In the genomic region with DNA sequence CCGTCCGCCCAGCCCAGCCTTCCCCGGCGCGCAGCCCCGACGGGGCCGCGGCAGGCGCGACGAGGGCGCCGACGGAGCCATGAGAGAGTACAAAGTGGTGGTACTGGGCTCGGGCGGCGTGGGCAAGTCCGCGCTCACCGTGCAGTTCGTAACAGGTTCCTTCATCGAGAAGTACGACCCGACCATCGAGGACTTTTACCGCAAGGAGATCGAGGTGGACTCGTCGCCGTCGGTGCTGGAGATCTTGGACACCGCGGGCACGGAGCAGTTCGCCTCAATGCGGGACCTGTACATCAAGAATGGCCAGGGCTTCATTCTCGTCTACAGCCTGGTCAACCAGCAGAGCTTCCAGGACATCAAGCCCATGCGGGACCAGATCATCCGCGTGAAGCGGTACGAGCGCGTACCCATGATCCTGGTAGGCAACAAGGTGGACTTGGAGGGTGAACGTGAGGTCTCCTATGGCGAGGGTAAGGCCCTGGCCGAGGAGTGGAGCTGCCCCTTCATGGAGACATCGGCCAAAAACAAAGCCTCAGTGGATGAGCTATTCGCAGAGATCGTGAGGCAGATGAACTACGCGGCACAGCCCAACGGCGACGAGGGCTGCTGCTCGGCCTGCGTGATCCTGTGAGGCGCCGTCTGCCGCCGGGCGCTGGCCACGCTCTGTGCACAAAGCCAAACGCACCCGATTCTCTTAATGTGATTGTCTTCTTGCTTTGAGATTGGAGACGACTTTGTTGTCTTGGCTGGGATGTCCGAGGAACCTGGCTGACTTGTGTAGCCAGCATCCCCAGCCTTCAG, we compare ENCODE assay signal across 8 mouse cellular contexts. TPM values are rescaled to one million over a fixed set of nuclear protein-coding genes. Genes with fewer than 3 reads are reported as not detected.
DNase-seq lines count a peak whose midpoint lies in the region; ATAC-seq and TF ChIP-seq lines count a peak whose summit lies in the region.

No protein-coding gene starts in this region.

- peak overlapping the region; percentile 80 for H3K27ac ChIP-seq in cortical plate, adult 2 months (ENCODE audit: insufficient read depth, low read length)
- peak overlapping the region; percentile 89 for H3K27ac ChIP-seq in intestine, embryonic 15.5 days
- H3K27ac ChIP-seq in midbrain, embryonic 10.5 days (replicated peaks), result peak overlapping the region; percentile 94

- peak overlapping the region; percentile 85 for H3K4me2 ChIP-seq in intestine, embryonic 15.5 days (replicated peaks)

- H3K9me3 ChIP-seq in intestine, embryonic 15.5 days, result no peaks in the 10 kb centered on the region
- H3K9me3 ChIP-seq in midbrain, embryonic 10.5 days (replicated peaks), result no peaks in the 10 kb centered on the region

- TF ChIP-seq POLR2A in cortical plate, adult 2 months (IDR thresholded peaks at IDR 0.05; ENCODE audit: extremely low read depth, insufficient read depth, low read length), result no peak

- intact Hi-C loops in gastrocnemius, postnatal 14 days (cut with DNase I; ENCODE audit: low total_unique reads), result no loop called here
- intact Hi-C loops in left cerebral cortex, postnatal 4 days (cut with DNase I), result loop anchor here (5.0 to 10.0 kb wide), 2 partner anchors 108 to 810 kb away; no protein-coding TSS in a partner anchor

- no peaks in the 10 kb centered on the region for H3K27me3 ChIP-seq in intestine, embryonic 15.5 days (replicated peaks)
- no peaks in the 10 kb centered on the region for H3K27me3 ChIP-seq in midbrain, embryonic 10.5 days (ENCODE audit: low read depth, poor library complexity, severe bottlenecking)

- H3K9ac ChIP-seq in intestine, embryonic 15.5 days, result peak overlapping the region; percentile 83

- H3K4me1 ChIP-seq in cortical plate, adult 2 months (ENCODE audit: control insufficient read depth, insufficient read depth, low read length), result no peaks in the 10 kb centered on the region; the same call in 1 of the 2 replicates
- H3K4me1 ChIP-seq in intestine, embryonic 15.5 days (replicated peaks), result peaks cover 2% of the 10 kb centered on the region; the same call in 1 of the 2 replicates
- H3K4me1 ChIP-seq in midbrain, embryonic 10.5 days, result peaks cover 33% of the 10 kb centered on the region

- ATAC-seq in intestine, embryonic 15.5 days, result peak; percentile 12
- ATAC-seq in inflammation-experienced regulatory T-cells, adult 6 months, result no peak

- TF ChIP-seq CTCF in cortical plate, adult 2 months (IDR thresholded peaks at IDR 0.05; ENCODE audit: extremely low read depth, insufficient read depth, low read length), result no peak

- DNase-seq in adrenal gland, adult (ENCODE audit: inconsistent age in 2 of 2, low spot score in 1 of 2), result peak; percentile 55 to 85
- peak; percentile 44 for DNase-seq in gastrocnemius, postnatal 14 days
- DNase-seq in left cerebral cortex, postnatal 4 days, result peak; percentile 41
- peak; percentile 65 for DNase-seq in midbrain, embryonic 10.5 days (ENCODE audit: low spot score)
- DNase-seq in right cerebral cortex, postnatal 36 days (ENCODE audit: low spot score in 2 of 2), result peak; percentile 30 to 40

- under 1% methylated on average over 68 of the region's 68 CpGs for WGBS in intestine, embryonic 15.5 days
- WGBS in midbrain, embryonic 10.5 days, result under 1% methylated on average over 68 of the region's 68 CpGs

- no peaks in the 10 kb centered on the region for H3K36me3 ChIP-seq in intestine, embryonic 15.5 days
- 0 out of 2 replicates have a peak, but pooled peaks cover 8% of the 10 kb centered on the region for H3K36me3 ChIP-seq in midbrain, embryonic 10.5 days

- H3K4me3 ChIP-seq in cortical plate, adult 2 months (ENCODE audit: insufficient read depth, low read length), result peak overlapping the region; percentile 91
- H3K4me3 ChIP-seq in intestine, embryonic 15.5 days (replicated peaks), result peak overlapping the region; percentile 86
- H3K4me3 ChIP-seq in midbrain, embryonic 10.5 days, result peak overlapping the region; percentile 84

RNA-seq across cellular contexts. Expression of a gene that starts 0.6 kb away (rescaled TPM):
- 1.0 and 1.2 TPM in 2 replicates for polyA plus RNA-seq in cortical plate, adult 2 months (2012; rRNA removed)
- under 1 TPM; 0.11 to 0.18 TPM for total RNA-seq in gastrocnemius, postnatal 14 days (2021)
- not detected in 2 replicates for polyA plus RNA-seq in intestine, embryonic 15.5 days (2015; fragmentation: Nextera tagmentation; extraction: Ambion mirVana)
- 1 to 10 TPM; 1.2 to 1.6 TPM for total RNA-seq in left cerebral cortex, postnatal 4 days (2021)
- not detected in 2 replicates for polyA plus RNA-seq in midbrain, embryonic 10.5 days (2016; fragmentation: Nextera tagmentation; extraction: Ambion mirVana)
- not detected for polyA plus RNA-seq in inflammation-experienced regulatory T-cells, adult 6 months (2017; shearing (Covaris generic))

RNA-seq across cellular contexts. Expression of a gene that starts 3.7 kb away (rescaled TPM):
- polyA plus RNA-seq in cortical plate, adult 2 months (2012; rRNA removed), result 15.9 and 16.9 TPM in 2 replicates
- 1 to 10 TPM; 2.6 to 3.9 TPM for total RNA-seq in gastrocnemius, postnatal 14 days (2021)
- 6.8 and 8.3 TPM in 2 replicates for polyA plus RNA-seq in intestine, embryonic 15.5 days (2015; fragmentation: Nextera tagmentation; extraction: Ambion mirVana)
- 10 to 100 TPM; 28.8 to 29.4 TPM for total RNA-seq in left cerebral cortex, postnatal 4 days (2021)
- polyA plus RNA-seq in midbrain, embryonic 10.5 days (2016; fragmentation: Nextera tagmentation; extraction: Ambion mirVana), result 9.7 and 11.6 TPM in 2 replicates
- polyA plus RNA-seq in inflammation-experienced regulatory T-cells, adult 6 months (2017; shearing (Covaris generic)), result 10 to 100 TPM; 12.8 to 19.5 (median 16.4) TPM
